Mouse (Mus musculus): ENCODE measurements around the gene Ern1.
"Not testable (repeated sequence)": the region's sequence is repeated elsewhere in the genome, so short reads cannot be mapped to it uniquely, and the experiment has no call there.

Gene Ern1

DNA sequence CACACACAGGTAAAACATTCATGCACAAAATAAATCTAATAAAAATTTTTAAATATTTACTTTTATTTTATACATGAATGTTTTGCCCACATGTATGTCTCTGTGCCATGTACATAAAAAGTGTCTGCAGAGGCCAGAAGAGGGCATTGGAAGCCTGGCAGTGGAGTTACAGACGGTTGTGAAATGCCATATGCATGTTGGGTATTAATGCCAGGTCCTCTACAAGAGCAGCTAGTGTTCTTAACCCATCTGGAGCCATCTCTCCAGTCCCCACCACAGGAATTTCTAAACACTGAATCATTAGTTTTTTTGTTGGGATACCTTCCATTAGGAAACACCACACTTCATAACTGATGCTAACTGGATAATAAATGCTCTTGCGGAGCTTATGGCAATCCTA, 50.1 kb downstream of the Ern1 start:
- no peak for DNase-seq (ENCODE audit: low spot score in 2 of 2)

DNA sequence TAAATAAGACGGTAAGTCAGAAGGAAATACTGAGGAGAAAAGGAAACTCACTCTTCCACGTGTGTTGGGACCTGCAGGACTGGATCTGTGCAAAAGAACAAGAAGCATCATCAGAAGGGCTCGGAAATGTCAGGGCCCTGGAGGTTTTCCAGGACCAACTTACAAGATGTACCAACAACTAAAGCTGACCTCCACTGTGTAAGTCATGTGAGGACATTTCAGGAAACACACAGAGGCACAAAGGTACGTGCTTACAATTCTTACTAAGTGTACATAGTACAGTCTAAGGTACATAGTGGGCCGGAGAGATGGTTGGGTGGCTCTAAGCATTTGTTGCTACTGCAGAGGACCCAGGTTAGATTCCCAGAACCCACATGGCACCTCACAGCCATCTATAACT, 50.6 kb downstream of the Ern1 start:
- no peak for DNase-seq (ENCODE audit: low spot score in 2 of 2)

GRCm38 (mm10) chr11:106430392-106430791, 57.3 kb downstream of the Ern1 start:
- DNase-seq (ENCODE audit: low spot score in 2 of 2) = no peak

DNA sequence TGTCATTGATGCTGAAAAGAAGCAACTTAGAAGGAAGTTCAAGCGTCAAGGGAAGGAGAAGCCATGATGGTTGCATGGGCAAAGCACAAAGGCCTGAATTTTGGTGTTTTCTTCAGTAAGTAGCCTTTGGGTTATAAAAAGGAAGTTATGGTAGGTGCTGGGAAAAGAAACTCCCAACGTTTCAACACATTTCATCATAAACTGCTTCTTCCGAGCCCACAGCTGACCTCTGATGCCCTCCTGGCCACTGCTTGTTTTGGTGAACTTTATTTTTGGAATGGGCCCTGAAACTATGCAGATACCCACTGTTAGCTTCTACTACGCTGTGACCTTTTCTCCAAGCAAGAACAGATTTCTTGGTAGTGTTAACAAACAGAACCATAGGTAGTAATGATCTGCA, 58.0 kb downstream of the Ern1 start:
- no peak for DNase-seq (ENCODE audit: low spot score in 2 of 2)

DNA sequence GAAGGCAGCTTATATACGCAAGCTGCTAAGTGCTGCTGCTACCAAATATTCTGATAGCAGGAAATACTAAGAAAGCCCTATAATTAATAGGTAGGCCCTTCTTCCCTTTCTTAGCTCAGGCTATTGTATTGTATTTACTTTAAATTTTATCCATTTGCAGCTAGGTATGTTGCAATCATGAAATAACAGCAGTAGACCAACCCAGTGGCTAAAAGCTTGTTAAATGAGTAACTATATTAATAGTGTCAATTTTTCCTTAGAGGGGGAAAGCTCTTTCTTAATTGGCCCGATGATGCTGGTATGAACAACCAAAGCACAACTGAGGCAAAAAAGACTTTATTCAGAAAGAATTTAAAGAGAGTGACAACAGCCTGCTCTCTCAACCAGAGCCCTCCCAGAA, 59.1 kb downstream of the Ern1 start:
- no peak for DNase-seq (ENCODE audit: low spot score in 2 of 2)

DNA sequence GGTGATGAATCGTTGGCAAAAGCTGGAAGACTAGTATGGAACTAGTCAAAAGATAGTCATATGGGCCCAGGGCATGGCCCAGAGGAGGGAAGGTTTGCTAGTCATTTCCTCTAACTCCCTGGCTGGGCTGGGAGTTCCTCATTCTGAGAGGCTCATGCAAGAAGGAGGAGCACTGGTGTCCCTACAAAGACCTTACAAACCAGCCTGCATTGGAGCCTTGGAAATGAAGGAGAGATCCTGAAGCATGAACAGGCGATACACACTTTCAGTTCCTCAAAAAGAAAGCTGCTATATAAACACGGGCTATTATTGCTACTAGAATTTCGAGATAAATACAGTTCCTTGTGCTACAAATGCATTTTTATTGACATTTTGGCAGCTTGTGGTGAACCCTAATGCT, 59.5 kb downstream of the Ern1 start:
- no peak for DNase-seq (ENCODE audit: low spot score in 2 of 2)

- no peak for DNase-seq (ENCODE audit: low spot score in 2 of 2)
These were observed 61.2 kb downstream of the Ern1 start for GRCm38 (mm10) chr11:106426447-106426846.

DNA sequence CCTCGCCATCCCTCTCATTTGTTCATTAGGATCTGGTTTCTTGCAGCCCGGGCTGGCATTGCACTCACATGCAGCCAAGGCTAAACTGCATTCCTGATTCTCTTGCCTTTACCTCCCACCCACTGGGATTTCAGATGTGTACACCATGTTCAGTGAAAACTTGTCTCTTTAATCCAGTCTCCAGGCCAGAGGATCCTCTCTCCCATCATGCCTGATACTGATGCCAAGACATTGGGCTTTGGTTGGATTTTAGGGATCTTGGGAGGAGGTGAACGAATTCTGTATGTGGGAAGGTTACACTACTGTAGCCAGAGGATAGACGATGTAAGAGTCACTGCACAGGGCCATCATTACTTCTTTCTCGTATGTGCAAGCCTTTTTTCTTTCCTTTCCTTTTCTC, 62.5 kb downstream of the Ern1 start:
- no peak for DNase-seq (ENCODE audit: low spot score in 2 of 2)

GRCm38 (mm10) chr11:106419262-106420102, 68.2 kb downstream of the Ern1 start:
- DNase-seq (ENCODE audit: low spot score in 2 of 2) = no peak

DNA sequence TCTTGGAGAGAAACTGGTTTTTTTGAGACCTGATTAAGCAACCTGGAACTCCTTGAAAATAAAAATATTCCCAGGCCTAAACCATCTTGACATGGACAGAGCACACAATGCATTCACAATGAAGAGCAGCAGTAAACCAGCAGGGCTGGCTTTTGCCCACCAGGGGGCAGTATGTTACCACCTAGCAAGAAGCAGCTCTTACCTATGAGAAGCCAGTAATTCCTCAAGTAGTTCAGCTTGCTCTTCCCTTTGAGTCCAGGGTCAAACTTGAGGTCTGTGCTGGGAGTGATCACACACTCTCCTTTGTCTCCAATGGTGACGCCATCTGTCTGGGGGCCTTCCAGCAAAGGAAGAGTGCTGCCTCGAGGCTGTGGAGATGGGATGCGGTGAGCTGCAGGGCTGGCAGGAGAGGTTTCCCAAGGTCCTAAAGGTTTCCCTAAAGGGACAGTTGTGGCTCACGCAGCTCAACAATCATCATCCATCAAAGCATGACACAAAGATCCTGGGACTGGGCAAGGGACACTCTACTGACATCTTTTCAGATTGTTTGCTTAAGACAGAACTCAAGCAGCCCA, 68.9 kb downstream of the Ern1 start:
- peak; percentile 61 to 79 for DNase-seq (ENCODE audit: low spot score in 2 of 2)

DNA sequence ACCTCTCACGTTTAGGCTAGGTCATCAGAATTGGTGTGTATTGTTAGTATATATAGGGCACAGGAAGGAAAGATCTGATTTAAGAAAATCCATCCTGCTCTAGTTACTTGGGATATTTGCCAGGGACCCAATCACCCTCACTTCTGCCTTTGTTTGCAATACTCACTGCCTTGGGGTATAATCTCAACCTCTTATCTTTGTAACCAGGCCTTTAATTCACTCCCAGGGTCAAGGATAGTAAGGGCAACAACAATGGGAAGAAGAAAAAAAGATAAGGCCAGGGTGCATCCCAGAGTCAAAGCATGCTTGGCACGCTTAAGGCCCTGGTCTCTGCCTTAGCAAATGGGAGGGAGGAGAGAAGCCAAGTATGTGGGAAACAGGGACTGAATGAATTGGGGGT, 69.8 kb downstream of the Ern1 start:
- no peak for DNase-seq (ENCODE audit: low spot score in 2 of 2)

GRCm38 (mm10) chr11:106416331-106416730, 71.3 kb downstream of the Ern1 start:
- no peak for DNase-seq (ENCODE audit: low spot score in 2 of 2)

GRCm38 (mm10) chr11:106412641-106413360, 74.9 kb downstream of the Ern1 start:
- DNase-seq (ENCODE audit: low spot score in 2 of 2) = no peak

GRCm38 (mm10) chr11:106411157-106411556, 76.5 kb downstream of the Ern1 start:
- DNase-seq (ENCODE audit: low spot score in 2 of 2) = no peak

DNA sequence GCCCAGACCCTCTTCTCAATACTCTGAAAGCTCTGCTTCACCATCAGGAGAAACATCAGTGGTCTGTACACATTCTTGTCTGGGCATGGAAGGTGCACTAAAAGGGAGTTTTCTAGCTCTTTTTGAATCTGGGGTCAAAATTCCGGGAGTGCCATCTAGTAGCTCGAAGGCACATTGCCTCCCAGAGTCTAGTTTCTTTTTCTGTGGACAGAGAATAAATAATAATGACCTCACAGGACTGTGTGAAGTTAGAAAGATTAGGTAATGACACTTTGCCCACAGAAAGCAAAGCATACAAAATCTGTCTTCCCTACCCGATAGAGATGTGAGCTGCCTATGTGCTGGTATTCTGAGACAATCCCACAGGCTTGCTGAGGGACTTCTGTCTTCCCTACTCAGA, 77.1 kb downstream of the Ern1 start:
- no peak for DNase-seq (ENCODE audit: low spot score in 2 of 2)

- DNase-seq (ENCODE audit: low spot score in 2 of 2) = no peak
These were observed 77.6 kb downstream of the Ern1 start for GRCm38 (mm10) chr11:106410011-106410410.

DNA sequence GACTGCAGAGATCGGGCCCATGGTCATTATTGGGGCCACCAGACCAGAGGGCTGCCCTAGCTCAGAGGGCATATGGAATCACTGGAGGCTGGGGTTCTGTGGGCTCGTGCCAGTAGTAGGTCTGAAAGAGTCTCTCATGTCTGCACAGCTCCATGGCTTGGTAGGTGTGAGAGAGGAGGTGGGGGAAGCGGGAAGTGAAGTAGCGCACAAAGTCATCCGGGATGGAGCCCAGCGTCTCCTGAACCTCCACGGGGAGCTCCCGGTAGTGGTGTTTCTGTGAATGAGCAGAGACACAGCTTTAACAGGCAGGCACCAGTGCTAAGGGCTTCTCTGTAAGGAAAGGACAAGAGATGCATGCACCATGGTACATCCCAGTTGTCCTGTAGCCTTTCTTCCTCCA, 89.2 kb downstream of the Ern1 start:
- DNase-seq (ENCODE audit: low spot score in 2 of 2) = no peak

DNA sequence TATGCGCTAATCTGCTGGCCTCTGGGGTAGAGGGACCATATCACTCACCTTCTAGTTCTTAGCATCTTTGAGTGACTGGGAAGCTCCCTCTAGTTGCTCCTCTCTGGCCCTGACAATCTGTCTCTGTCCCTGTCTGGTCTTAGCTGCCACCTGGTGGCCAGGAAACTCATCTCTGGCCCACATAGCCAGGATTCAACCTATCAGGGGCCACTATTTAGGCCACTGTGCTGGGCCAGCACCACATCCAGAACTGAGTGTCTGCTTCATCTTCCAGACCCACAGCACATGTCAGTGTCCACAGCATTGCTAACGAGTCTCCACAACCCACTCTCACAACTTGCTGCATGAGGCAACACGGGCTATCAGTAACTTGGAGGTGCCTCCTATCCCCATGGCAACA, 90.0 kb downstream of the Ern1 start:
- no peak for DNase-seq (ENCODE audit: low spot score in 2 of 2)

- DNase-seq (ENCODE audit: low spot score in 2 of 2) = not testable (repeated sequence)
These were observed 93.6 kb downstream of the Ern1 start for GRCm38 (mm10) chr11:106394055-106394454.

- no peak for DNase-seq (ENCODE audit: low spot score in 2 of 2)
These were observed 94.4 kb downstream of the Ern1 start for GRCm38 (mm10) chr11:106393331-106393616.

DNA sequence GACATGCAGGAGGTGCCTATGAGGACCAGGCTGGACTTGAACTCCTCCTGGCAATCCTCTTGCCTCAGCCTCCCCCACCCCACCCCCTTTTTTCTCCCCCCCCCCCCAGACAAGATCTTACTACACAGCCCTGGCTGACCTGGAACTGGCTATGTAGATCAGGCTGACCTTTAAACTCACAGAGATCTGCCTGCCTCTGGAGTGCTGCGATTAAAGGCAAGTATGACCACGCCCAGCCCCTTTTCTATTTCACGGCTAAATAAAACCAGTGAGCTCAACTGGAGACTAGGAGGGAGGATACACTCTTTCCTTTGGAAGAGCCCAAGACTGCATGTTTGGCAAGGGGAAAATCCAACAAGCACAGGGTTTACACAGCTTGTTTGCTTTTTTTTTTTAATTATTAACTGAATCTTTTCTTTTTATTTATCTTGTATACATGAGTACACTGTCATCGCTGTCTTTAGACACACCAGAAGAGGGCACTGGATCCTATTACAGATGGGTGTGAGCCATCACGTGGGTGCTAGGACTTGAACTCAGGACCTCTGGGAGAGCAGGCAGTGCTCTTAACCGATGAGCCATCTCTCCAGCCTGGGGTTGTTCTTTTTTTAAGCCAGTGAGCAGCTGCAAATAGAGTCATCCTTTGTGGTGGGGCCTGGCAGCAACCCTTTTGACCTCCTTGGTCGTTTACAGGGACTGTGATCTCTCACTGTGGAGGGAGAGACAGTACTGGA, 94.9 kb downstream of the Ern1 start:
- DNase-seq (ENCODE audit: low spot score in 2 of 2) = no peak

DNA sequence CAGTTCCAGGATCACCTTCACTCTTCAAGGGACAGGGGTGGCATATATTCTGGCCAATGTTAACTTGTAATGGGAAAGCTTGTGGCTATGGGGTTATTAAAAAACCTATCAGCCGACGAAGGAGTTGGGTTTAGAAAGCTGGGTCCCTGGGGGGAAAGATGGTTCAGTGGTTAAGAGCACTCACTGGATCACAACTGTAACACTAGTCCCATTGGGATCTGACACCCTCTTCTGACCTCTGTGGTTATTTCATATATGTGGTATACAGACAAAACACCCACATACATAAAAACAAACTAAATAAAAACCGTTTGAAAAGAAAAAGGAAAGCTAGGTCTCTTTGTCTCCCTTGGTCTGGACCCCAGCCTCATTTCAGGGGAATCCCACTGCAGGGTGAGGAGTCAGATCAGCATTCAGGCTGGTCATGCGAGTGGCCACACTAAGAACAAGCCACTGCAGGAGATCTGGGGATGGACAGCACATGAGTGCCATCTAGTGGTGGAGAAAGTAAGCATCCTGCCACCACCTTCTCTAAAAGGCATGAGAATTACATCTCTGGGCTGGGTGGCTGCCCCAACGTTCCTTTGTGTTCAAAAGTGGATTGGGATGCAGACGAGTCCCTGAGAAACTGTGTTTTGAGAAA, 96.0 kb downstream of the Ern1 start:
- DNase-seq (ENCODE audit: low spot score in 2 of 2) = peak; percentile 44 to 64

Measured in spleen, postnatal 14 days (tissue).